Mouse (Mus musculus) spleen, adult 2 months (tissue): ENCODE data around the gene Vstm2b. TPM values are rescaled to one million over a fixed set of nuclear protein-coding genes. Genes with fewer than 3 reads are reported as not detected.

ENCODE experiments used
- DNase-seq, 2 experiments: peaks; one replicate each; pipeline versions ENCODE4 v3.0.0 to v3.0.0-alpha.2; 2012 to 2021; ENCODE audit warnings: low spot score in 2 of 2, low read depth in 1 of 2
- H3K27ac ChIP-seq: fragments of 200-500 bp; 2 replicates; pipeline ENCODE4 v1.5.1; 2012; ENCODE audit warnings: low read length, inconsistent platforms; ENCODE audit not compliant: insufficient read depth
- H3K27me3 ChIP-seq: fragments of 200-500 bp; 2 replicates; pipeline ENCODE4 v1.6.1; 2012; ENCODE audit warnings: mild to moderate bottlenecking, moderate library complexity, low read length, inconsistent platforms; ENCODE audit not compliant: control insufficient read depth, insufficient read depth
- H3K36me3 ChIP-seq: fragments of 200-500 bp; 2 replicates; pipeline ENCODE4 v1.6.1; 2012; ENCODE audit warnings: mild to moderate bottlenecking, low read length, inconsistent platforms; ENCODE audit not compliant: control insufficient read depth, insufficient read depth
- H3K4me1 ChIP-seq: fragments of 200-500 bp; 2 replicates; pipeline ENCODE4 v1.6.1; 2011; ENCODE audit warnings: inconsistent platforms; ENCODE audit not compliant: control insufficient read depth, insufficient read depth, insufficient read length
- H3K4me3 ChIP-seq: fragments of 200-500 bp; 2 replicates; pipeline ENCODE4 v1.5.1; 2011; ENCODE audit warnings: mild to moderate bottlenecking, inconsistent platforms; ENCODE audit not compliant: insufficient read depth, insufficient read length; ENCODE audit errors: extremely low read depth
- CTCF ChIP-seq: fragments of 200-500 bp; IDR thresholded peaks from 2 replicates; pipeline ENCODE4 v1.5.1; 2011; ENCODE audit warnings: mild to moderate bottlenecking, inconsistent platforms; ENCODE audit not compliant: insufficient read depth, insufficient read length, insufficient replicate concordance; ENCODE audit errors: extremely low read depth
- POLR2A ChIP-seq: fragments of 200-500 bp; IDR thresholded peaks from 2 replicates; pipeline ENCODE4 v1.6.1; 2011; ENCODE audit warnings: low read depth, low read length, inconsistent platforms
- WGBS: fragments of 180-500 bp; shearing (Covaris S2); methylation state at CpG from one replicate; pipeline ENCODE4 v1.1.7; 2018; 5-methylcytosine and 5-hydroxymethylcytosine counted together
- polyA plus RNA-seq: library from polyadenylated mRNA; depleted of rRNA; stranded (reverse); fragments of >200 nt; gene quantifications from 2 replicates; pipeline ENCODE4 v1.2.3, GENCODE M21; 2012

The Vstm2b gene
- polyA plus RNA-seq, 1 experiment, result 0.30 TPM

DNA sequence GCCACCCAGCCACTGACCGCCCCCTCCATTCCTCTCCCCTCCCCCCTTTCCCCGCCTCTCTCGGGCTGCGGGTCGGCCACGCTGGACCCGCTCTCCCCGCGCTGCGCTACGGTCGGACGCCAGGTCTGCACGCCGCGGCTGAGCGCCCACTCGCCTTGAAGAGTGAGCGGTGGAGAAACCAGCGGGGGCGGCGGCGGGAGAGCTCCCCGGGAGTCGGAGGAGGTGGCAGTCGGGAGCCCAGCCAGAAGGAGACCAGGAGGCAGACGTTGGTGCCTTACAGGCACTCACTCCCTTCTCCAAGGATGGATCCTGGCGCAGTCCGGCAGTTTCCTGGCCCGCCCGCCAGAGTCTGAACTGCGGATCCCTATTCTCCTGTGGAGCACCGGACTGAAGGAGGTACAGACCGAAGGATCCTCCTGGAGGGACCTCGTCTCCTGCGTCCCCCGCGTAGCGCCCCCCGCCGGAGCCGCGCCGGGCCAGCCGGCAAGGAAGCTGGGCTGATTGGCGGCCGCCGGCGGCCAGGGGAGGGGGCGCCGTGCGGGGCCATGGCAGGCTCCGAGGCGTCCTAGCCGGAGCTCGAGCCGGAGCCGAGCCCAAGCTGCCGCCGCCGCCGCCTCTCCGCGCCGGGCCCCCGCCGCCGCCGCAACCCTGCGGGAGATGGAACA, 715 bp downstream of the Vstm2b start:
- TF ChIP-seq CTCF, result no peak
- TF ChIP-seq POLR2A, result no peak
- no peaks in the 10 kb centered on the region for H3K36me3 ChIP-seq
- no peak for DNase-seq
- 8% methylated on average over 68 of the region's 70 CpGs for whole genome bisulfite sequencing
- no peak overlapping the region for H3K27ac ChIP-seq
- no peaks in the 10 kb centered on the region for H3K4me1 ChIP-seq
- H3K4me3 ChIP-seq, result no peak overlapping the region
- peaks cover 5% of the 10 kb centered on the region for H3K27me3 ChIP-seq

DNA sequence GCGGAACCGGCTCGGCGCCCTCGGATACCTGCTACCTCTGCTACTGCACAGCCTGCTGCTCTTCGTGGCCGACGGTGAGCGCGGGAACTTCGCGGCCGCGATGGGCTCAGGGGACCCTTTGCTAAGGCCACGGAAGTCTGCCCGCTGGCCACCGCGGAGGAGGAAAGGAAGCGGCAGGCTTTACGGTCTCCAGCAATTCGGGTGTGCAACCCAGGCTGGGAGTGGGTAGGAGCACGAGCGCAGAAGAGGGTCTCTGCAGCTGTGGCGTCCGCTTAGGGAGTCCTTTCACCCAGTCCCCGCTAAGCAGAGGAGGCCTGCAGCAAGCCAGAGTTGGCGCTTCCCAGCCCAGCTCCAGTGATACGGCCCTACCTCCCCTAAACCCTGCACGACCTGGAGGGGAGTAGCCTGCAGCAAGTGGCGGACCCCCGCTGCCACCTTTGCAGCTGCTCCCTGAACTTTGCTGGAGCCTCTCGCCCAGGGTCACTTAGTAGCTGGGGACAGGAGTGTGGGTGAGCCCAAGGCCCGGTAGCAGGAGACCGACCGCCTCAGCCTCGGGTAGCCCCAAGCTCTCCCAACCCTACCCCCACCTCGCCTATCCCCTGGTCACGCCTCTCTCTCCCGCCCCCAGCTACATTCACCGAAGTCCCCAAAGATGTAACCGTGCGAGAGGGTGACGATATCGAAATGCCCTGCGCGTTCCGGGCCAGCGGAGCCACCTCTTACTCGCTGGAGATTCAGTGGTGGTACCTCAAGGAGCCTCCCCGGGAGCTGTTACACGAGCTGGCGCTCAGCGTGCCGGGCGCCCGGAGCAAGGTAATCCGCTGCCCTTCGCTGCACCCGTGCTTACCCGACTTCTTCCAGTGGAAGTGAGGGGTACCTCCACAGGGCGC, 1.5 kb downstream of the Vstm2b start:
- TF ChIP-seq CTCF (no peak), POLR2A (no peak)
- H3K4me3 ChIP-seq, result no peak overlapping the region
- H3K27me3 ChIP-seq, result peaks cover 5% of the 10 kb centered on the region
- H3K4me1 ChIP-seq, result no peaks in the 10 kb centered on the region
- 5% methylated on average over 61 of the region's 61 CpGs for WGBS
- DNase-seq, result no peak
- no peaks in the 10 kb centered on the region for H3K36me3 ChIP-seq
- no peak overlapping the region for H3K27ac ChIP-seq

DNA sequence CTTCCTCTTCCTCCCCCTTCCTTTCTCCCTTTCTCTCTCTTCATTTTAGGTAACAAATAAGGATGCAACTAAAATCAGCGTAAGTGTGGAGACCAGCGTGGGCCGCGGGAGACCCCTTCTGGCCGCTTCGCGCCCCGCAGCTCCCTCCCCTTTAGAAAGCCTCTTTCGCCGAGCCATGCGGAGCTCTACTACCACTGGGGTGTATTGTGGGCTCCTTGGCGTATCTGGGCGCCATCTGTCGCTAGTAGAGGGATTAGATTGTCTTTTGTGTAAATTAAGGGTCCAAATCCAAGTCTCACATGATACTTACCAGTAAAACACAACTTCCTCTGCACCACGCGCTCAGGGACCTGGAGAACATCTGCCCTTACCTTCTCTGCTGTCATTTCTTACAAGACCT, 3.1 kb downstream of the Vstm2b start:
- H3K27ac ChIP-seq, result no peak overlapping the region
- no peak for DNase-seq
- peaks cover 5% of the 10 kb centered on the region for H3K27me3 ChIP-seq
- H3K36me3 ChIP-seq, result no peaks in the 10 kb centered on the region
- WGBS, result 9% methylated on average over 16 of the region's 16 CpGs
- no peak overlapping the region for H3K4me3 ChIP-seq
- TF ChIP-seq POLR2A, result no peak
- TF ChIP-seq CTCF, result no peak
- no peaks in the 10 kb centered on the region for H3K4me1 ChIP-seq

- Histone ChIP-seq H3K27me3 (peaks cover 5% of the 10 kb centered on the region), H3K36me3 (no peaks in the 10 kb centered on the region), H3K4me1 (no peaks in the 10 kb centered on the region), H3K4me3 (no peak overlapping the region), H3K27ac (no peak overlapping the region)
- no peak for DNase-seq
- TF ChIP-seq POLR2A, result no peak
- TF ChIP-seq CTCF, result no peak
- 17% methylated on average over 28 of the region's 28 CpGs for WGBS
Measured at GRCm38 (mm10) chr7:40902506-40902905, 4.4 kb downstream of the Vstm2b start.

DNA sequence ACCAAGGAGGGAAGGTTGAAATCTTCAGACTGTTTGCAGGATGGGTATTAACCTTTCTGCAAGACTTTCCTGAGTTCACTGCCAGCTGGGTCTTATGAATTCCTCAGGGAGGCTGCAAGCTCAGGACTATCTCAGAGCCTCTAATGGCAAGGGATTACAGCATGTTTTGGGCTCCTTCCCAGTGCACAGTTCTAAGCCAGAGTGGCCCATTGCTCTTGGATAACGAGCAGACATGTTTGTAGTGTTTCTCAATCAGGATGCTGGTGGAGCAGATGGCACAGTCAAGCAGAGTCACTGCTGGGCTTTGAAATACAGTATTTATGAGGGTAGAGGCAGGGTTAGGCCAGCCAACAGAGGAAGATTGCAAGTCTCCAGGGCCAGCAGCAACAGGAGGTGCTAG, 8.4 kb downstream of the Vstm2b start:
- TF ChIP-seq CTCF (no peak), POLR2A (no peak)
- 61% methylated on average over 1 of the region's 1 CpGs for WGBS
- no peak for DNase-seq
- Histone ChIP-seq H3K4me1 (no peaks in the 10 kb centered on the region), H3K27me3 (no peaks in the 10 kb centered on the region), H3K27ac (no peak overlapping the region), H3K36me3 (no peaks in the 10 kb centered on the region), H3K4me3 (no peak overlapping the region)

- WGBS, result 78% methylated on average over 3 of the region's 3 CpGs
- H3K27me3 ChIP-seq, result no peaks in the 10 kb centered on the region
- no peak for DNase-seq
- no peaks in the 10 kb centered on the region for H3K36me3 ChIP-seq
- no peak overlapping the region for H3K27ac ChIP-seq
- TF ChIP-seq CTCF (no peak), POLR2A (no peak)
- H3K4me3 ChIP-seq, result no peak overlapping the region
- H3K4me1 ChIP-seq, result no peaks in the 10 kb centered on the region
Measured at GRCm38 (mm10) chr7:40916761-40917160, 18.6 kb downstream of the Vstm2b start.

DNA sequence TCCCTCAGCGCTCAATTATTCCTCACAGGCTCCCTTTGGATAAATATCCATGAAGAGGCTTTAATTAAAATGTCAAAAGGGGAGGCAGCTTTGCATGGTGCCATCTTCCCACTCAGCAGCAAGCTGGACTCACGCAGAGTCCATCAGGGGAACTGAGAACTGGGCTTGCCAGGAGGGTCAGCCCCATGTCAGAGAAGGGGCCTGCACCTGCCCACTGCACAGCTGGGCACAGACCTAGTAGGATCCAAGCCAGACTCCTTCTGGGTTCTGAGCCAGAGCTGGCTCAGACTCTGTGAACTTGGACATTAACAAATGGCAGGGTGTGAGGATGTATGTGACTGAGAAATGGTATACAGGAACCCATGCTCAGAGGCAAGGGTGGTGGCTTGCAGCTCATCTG, 22.0 kb downstream of the Vstm2b start:
- TF ChIP-seq CTCF (no peak), POLR2A (no peak)
- no peaks in the 10 kb centered on the region for H3K27me3 ChIP-seq
- H3K4me3 ChIP-seq, result no peak overlapping the region
- 86% methylated on average over 2 of the region's 2 CpGs for WGBS
- H3K36me3 ChIP-seq, result no peaks in the 10 kb centered on the region
- DNase-seq, result no peak
- H3K4me1 ChIP-seq, result no peaks in the 10 kb centered on the region
- no peak overlapping the region for H3K27ac ChIP-seq
